Mouse (Mus musculus): ENCODE data around the gene Ninj1. TPM values are rescaled to one million over a fixed set of nuclear protein-coding genes. Genes with fewer than 3 reads are reported as not detected.
A peak's percentile ranks its signal among the peaks of the same experiment; 100 is the strongest.

The Ninj1 gene
- polyA plus RNA-seq, 1 experiment, result 115 TPM

GRCm38 (mm10) chr13:49171729-49172128 lies 15.6 kb upstream of the Ninj1 start:
- no peak for DNase-seq (ENCODE audit: low spot score)

- no peak for DNase-seq (ENCODE audit: low spot score)
These were observed 14.9 kb upstream of the Ninj1 start for GRCm38 (mm10) chr13:49172335-49172734.

GRCm38 (mm10) chr13:49172971-49173596 lies 14.2 kb upstream of the Ninj1 start:
- peak; percentile 87 for DNase-seq (ENCODE audit: low spot score)

GRCm38 (mm10) chr13:49175509-49175908 lies 11.8 kb upstream of the Ninj1 start:
- no peak for DNase-seq (ENCODE audit: low spot score)

GRCm38 (mm10) chr13:49178839-49179585 lies 8.3 kb upstream of the Ninj1 start:
- no peak for DNase-seq (ENCODE audit: low spot score)

- no peak for DNase-seq (ENCODE audit: low spot score)
These were observed 7.0 kb upstream of the Ninj1 start for GRCm38 (mm10) chr13:49180274-49180673.

GRCm38 (mm10) chr13:49180691-49181090 lies 6.6 kb upstream of the Ninj1 start:
- no peak for DNase-seq (ENCODE audit: low spot score)

- DNase-seq (ENCODE audit: low spot score), result no peak
These were observed 5.8 kb upstream of the Ninj1 start for GRCm38 (mm10) chr13:49181411-49181984.

GRCm38 (mm10) chr13:49183161-49183560 lies 4.1 kb upstream of the Ninj1 start:
- no peak for DNase-seq (ENCODE audit: low spot score)

- DNase-seq (ENCODE audit: low spot score), result no peak
These were observed 3.6 kb upstream of the Ninj1 start for GRCm38 (mm10) chr13:49183646-49184045.

- no peak for DNase-seq (ENCODE audit: low spot score)
These were observed 442 bp upstream of the Ninj1 start for GRCm38 (mm10) chr13:49186798-49187287.

GRCm38 (mm10) chr13:49188219-49188965 lies 1.1 kb downstream of the Ninj1 start:
- no peak for DNase-seq (ENCODE audit: low spot score)

- DNase-seq (ENCODE audit: low spot score), result no peak
These were observed 1.7 kb downstream of the Ninj1 start for GRCm38 (mm10) chr13:49188966-49189360.

- DNase-seq (ENCODE audit: low spot score), result no peak
These were observed 2.9 kb downstream of the Ninj1 start for GRCm38 (mm10) chr13:49189970-49190870.

- DNase-seq (ENCODE audit: low spot score), result no peak
These were observed 3.8 kb downstream of the Ninj1 start for GRCm38 (mm10) chr13:49190876-49191672.

- no peak for DNase-seq (ENCODE audit: low spot score)
These were observed 4.4 kb downstream of the Ninj1 start for GRCm38 (mm10) chr13:49191673-49192035.

GRCm38 (mm10) chr13:49192156-49192855 lies 5.0 kb downstream of the Ninj1 start:
- DNase-seq (ENCODE audit: low spot score), result no peak

GRCm38 (mm10) chr13:49193650-49194049 lies 6.4 kb downstream of the Ninj1 start:
- DNase-seq (ENCODE audit: low spot score), result no peak

- DNase-seq (ENCODE audit: low spot score), result no peak
These were observed 7.5 kb downstream of the Ninj1 start for GRCm38 (mm10) chr13:49194811-49195210.

- no peak for DNase-seq (ENCODE audit: low spot score)
These were observed 8.4 kb downstream of the Ninj1 start for GRCm38 (mm10) chr13:49195651-49196050.
